Mouse (Mus musculus) heart, adult 11 months (tissue): ENCODE data around the gene Degs2.

Source experiments
- DNase-seq: peaks from one replicate; pipeline ENCODE4 v3.0.0; 2022

Gene Degs2

GRCm38 (mm10) chr12:108702185-108702584 is at the start of gene Degs2:
Gene Degs2, minus strand, starts transcription at chr12:108702315.
- DNase-seq = no peak

- DNase-seq = peak; percentile 82
These were observed 49.7 kb upstream of the Degs2 start for GRCm38 (mm10) chr12:108751790-108752189.

- DNase-seq = no peak
These were observed 48.1 kb upstream of the Degs2 start for GRCm38 (mm10) chr12:108750226-108750625.

GRCm38 (mm10) chr12:108749454-108749853 is 47.3 kb upstream of the Degs2 start:
- peak; percentile 78 for DNase-seq

- DNase-seq = peak; percentile 57
These were observed 46.9 kb upstream of the Degs2 start for GRCm38 (mm10) chr12:108749019-108749418.

- peak; percentile 54 for DNase-seq
These were observed 43.9 kb upstream of the Degs2 start for GRCm38 (mm10) chr12:108745990-108746389.

GRCm38 (mm10) chr12:108742241-108742640 is 40.1 kb upstream of the Degs2 start:
- peak; percentile 72 for DNase-seq

GRCm38 (mm10) chr12:108741472-108741871 is 39.4 kb upstream of the Degs2 start:
- DNase-seq = peak; percentile 37

GRCm38 (mm10) chr12:108738745-108739144 is 36.6 kb upstream of the Degs2 start:
- peak; percentile 44 for DNase-seq

- DNase-seq = peak; percentile 61
These were observed 35.7 kb upstream of the Degs2 start for GRCm38 (mm10) chr12:108737838-108738237.

GRCm38 (mm10) chr12:108734386-108734785 is 32.3 kb upstream of the Degs2 start:
- no peak for DNase-seq

GRCm38 (mm10) chr12:108723841-108724240 is 21.7 kb upstream of the Degs2 start:
- peak; percentile 72 for DNase-seq

GRCm38 (mm10) chr12:108722464-108722863 is 20.3 kb upstream of the Degs2 start:
- no peak for DNase-seq

GRCm38 (mm10) chr12:108718485-108718884 is 16.4 kb upstream of the Degs2 start:
- peak; percentile 65 for DNase-seq

GRCm38 (mm10) chr12:108715854-108716253 is 13.7 kb upstream of the Degs2 start:
- DNase-seq = peak; percentile 71

GRCm38 (mm10) chr12:108713972-108714371 is 11.9 kb upstream of the Degs2 start:
- peak; percentile 17 for DNase-seq

GRCm38 (mm10) chr12:108712481-108712880 is 10.4 kb upstream of the Degs2 start:
- DNase-seq = peak; percentile 85

GRCm38 (mm10) chr12:108710861-108711615 is 8.9 kb upstream of the Degs2 start:
- peak; percentile 73 for DNase-seq

- peak; percentile 62 for DNase-seq
These were observed 8.1 kb upstream of the Degs2 start for GRCm38 (mm10) chr12:108709964-108710765.

GRCm38 (mm10) chr12:108709386-108709785 is 7.3 kb upstream of the Degs2 start:
- peak; percentile 72 for DNase-seq

GRCm38 (mm10) chr12:108706129-108706528 is 4.0 kb upstream of the Degs2 start:
- peak; percentile 25 for DNase-seq

- DNase-seq = peak; percentile 78
These were observed 3.4 kb upstream of the Degs2 start for GRCm38 (mm10) chr12:108705486-108705885.

GRCm38 (mm10) chr12:108701221-108701620 is 894 bp downstream of the Degs2 start:
- no peak for DNase-seq

- no peak for DNase-seq
These were observed 2.1 kb downstream of the Degs2 start for GRCm38 (mm10) chr12:108700037-108700436.
